Mouse (Mus musculus) brown adipose tissue, adult 24 weeks (tissue): ENCODE measurements around the gene Kif12. TPM values are rescaled to one million over a fixed set of nuclear protein-coding genes. Genes with fewer than 3 reads are reported as not detected.

ENCODE experiments used
- H3K27ac ChIP-seq: fragments of 200-500 bp; replicated peaks from 2 replicates; pipeline ENCODE4 v1.5.1; 2012; ENCODE audit warnings: low read depth, mild to moderate bottlenecking, low read length
- H3K4me1 ChIP-seq: fragments of 200-500 bp; 2 replicates; pipeline ENCODE4 v1.6.1; 2012; ENCODE audit warnings: low read length, mixed read lengths; ENCODE audit not compliant: control insufficient read depth, insufficient read depth, insufficient read length
- H3K4me3 ChIP-seq: fragments of 200-500 bp; 2 replicates; pipeline ENCODE4 v1.5.1; 2012; ENCODE audit warnings: low read depth, mild to moderate bottlenecking, low read length, moderate library complexity; ENCODE audit not compliant: insufficient read depth
- polyA plus RNA-seq: library from polyadenylated mRNA; stranded (reverse); fragments of >200 nt; gene quantifications from 2 replicates; pipeline ENCODE4 v1.2.4, GENCODE M21; 2012; ENCODE audit not compliant: missing spikeins, insufficient read depth, insufficient read length

Gene Kif12
- polyA plus RNA-seq, 1 experiment, result not detected

- no peak overlapping the region for H3K4me3 ChIP-seq
- no peaks in the 10 kb centered on the region for H3K4me1 ChIP-seq
- no peak overlapping the region for H3K27ac ChIP-seq
These were observed 14.4 kb upstream of the Kif12 start for GRCm38 (mm10) chr4:63186281-63186870.

- Histone ChIP-seq H3K4me3 (no peak overlapping the region), H3K27ac (no peak overlapping the region), H3K4me1 (no peaks in the 10 kb centered on the region)
These were observed 9.6 kb upstream of the Kif12 start for GRCm38 (mm10) chr4:63181556-63181955.

GRCm38 (mm10) chr4:63171122-63171521 is 809 bp downstream of the Kif12 start:
- no peak overlapping the region for H3K27ac ChIP-seq
- H3K4me1 ChIP-seq, result no peaks in the 10 kb centered on the region
- H3K4me3 ChIP-seq, result no peak overlapping the region

DNA sequence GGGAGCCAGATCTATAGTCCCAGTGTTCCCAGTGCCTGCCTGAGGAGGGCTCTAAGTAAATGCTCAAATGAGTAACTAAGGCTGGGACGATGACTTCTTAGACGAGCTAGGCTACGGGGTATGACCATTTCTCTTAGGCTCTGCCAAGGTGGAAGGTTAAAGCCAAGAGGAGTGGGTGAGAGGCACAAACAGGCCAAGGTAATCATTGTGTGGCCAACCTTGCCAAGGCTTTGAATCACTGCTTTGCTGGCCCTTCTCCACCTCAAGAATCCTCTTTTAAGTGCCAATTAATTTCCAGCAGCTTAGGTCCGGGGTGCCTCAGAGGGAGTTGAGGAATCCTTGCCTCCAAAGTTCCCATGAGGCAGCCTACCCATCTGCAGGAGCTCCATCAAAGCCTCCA is 1.9 kb downstream of the Kif12 start:
- no peak overlapping the region for H3K27ac ChIP-seq
- H3K4me3 ChIP-seq, result no peak overlapping the region
- H3K4me1 ChIP-seq, result no peaks in the 10 kb centered on the region

GRCm38 (mm10) chr4:63166323-63166722 is 5.6 kb downstream of the Kif12 start:
- H3K27ac ChIP-seq, result no peak overlapping the region
- no peak overlapping the region for H3K4me3 ChIP-seq
- no peaks in the 10 kb centered on the region for H3K4me1 ChIP-seq

DNA sequence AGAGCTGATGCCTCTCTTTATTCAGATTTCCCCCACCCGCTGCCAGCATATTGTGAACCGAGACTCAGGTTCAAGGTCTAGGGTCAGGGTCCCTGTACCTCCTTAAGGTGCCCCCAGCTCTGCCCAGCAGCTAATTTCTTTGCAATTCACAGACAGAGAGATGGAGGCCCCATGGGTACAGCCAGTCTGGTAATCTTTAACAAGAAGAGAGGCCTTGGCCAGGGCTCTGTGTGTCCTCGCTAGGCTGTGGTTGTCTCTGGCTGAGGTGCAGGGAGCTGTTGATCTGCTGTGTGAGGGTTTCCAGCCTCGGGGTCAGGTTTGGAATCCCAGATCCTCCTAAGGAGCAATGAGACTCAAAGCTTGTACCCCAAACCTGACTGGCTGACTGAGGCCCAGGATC is 6.3 kb downstream of the Kif12 start:
- Histone ChIP-seq H3K4me1 (no peaks in the 10 kb centered on the region), H3K27ac (no peak overlapping the region), H3K4me3 (no peak overlapping the region)

- Histone ChIP-seq H3K4me1 (no peaks in the 10 kb centered on the region), H3K27ac (no peak overlapping the region), H3K4me3 (no peak overlapping the region)
These were observed 12.9 kb downstream of the Kif12 start for GRCm38 (mm10) chr4:63158961-63159592.

DNA sequence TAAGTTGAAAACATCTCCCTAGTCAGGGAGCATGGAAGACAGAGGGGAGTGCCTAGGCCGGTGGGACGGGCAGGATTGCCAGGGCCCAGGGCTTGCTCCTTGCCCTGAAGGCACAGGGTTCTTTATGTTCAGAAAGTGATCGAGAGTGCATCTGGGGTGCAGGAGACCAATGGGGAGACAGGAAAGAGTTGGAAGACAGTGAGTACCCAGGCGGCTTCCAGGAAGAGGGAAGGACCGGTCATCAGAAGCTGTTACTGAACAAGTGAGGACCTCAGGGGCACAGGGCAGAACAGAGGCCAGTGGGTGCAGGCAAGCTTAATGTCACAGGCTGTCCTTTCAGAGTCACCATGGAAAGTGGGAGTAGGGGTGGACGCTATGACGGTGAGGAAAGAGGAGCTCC is 13.7 kb downstream of the Kif12 start:
- no peak overlapping the region for H3K4me3 ChIP-seq
- no peak overlapping the region for H3K27ac ChIP-seq
- no peaks in the 10 kb centered on the region for H3K4me1 ChIP-seq

DNA sequence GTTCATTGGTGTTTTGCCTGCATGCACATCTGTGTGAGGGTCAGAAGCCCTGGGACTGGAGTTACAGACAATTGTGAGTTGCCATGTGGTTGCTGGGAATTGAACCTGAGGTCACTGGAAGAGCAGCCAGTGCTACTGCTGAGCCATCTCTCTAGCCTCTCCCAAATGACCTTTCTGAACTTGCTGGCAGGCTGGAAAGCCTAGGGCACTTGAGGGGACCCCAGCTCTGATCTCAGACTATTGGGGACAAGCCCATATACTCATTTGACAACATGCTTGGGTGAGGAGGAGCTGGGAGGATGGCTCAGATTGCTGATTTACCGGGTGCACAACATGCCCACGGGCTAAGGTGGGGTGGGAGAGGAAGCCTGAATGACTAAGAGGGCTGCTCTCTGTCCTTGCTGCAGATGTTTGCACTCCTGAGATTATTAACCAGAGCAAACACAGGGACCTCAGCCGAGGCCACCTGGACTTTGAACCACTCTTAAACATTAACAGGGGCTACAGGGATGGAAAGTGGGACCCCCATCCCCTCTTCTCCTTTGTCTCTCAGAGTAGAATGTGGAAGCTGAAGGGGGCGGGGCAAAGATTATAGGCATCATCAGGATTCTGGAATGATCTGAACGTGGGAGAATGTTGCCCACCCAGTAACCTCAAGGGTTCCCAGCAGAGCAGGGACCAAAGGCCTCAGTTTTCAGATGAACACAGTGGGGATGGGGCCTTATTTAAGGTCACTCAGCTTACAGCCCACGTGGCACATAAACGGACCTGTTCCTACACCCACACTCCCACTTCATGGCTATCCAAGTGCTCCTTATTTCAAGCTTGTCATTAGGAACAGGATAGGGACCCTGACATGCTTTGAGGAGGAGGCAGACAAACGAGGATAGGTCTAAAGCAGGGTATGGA is 15.0 kb downstream of the Kif12 start:
- Histone ChIP-seq H3K27ac (no peak overlapping the region), H3K4me1 (no peaks in the 10 kb centered on the region), H3K4me3 (no peak overlapping the region)

DNA sequence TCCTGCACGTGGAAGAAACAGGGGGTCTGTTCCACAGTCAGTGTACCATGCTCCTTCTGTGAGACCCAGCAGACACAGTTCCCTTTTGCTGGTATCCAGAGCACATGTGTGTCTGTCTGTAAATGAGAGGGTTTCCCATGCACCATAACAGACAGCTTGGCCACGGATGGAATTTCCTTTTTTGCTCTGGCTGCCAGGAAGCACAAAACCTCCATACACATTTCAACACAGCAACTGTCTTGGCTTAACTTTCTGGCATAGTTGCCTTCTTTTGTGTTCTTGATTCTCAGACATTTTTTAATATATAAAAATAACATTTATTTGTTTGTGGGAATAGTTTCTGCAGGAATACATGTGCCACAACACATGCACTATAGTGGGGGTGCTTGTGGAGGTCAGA is 16.3 kb downstream of the Kif12 start:
- no peak overlapping the region for H3K27ac ChIP-seq
- no peak overlapping the region for H3K4me3 ChIP-seq
- no peaks in the 10 kb centered on the region for H3K4me1 ChIP-seq

- Histone ChIP-seq H3K4me1 (no peaks in the 10 kb centered on the region), H3K27ac (no peak within 1 kb of the TSS), H3K4me3 (no peak within 1 kb of the TSS)
These were observed 17.2 kb downstream of the Kif12 start, which contains the start of gene Ambp for GRCm38 (mm10) chr4:63154699-63155098. TSS of gene Ambp (minus strand) at chr4:63154799.

- no peak overlapping the region for H3K27ac ChIP-seq
- no peak overlapping the region for H3K4me3 ChIP-seq
- no peaks in the 10 kb centered on the region for H3K4me1 ChIP-seq
These were observed 17.9 kb downstream of the Kif12 start for GRCm38 (mm10) chr4:63154028-63154427.

- Histone ChIP-seq H3K4me1 (no peaks in the 10 kb centered on the region), H3K4me3 (no peak overlapping the region), H3K27ac (no peak overlapping the region)
These were observed 20.8 kb downstream of the Kif12 start for GRCm38 (mm10) chr4:63151127-63151526.

- H3K4me3 ChIP-seq, result no peak overlapping the region
- no peak overlapping the region for H3K27ac ChIP-seq
- H3K4me1 ChIP-seq, result no peaks in the 10 kb centered on the region
These were observed 24.7 kb downstream of the Kif12 start for GRCm38 (mm10) chr4:63147268-63147667.

DNA sequence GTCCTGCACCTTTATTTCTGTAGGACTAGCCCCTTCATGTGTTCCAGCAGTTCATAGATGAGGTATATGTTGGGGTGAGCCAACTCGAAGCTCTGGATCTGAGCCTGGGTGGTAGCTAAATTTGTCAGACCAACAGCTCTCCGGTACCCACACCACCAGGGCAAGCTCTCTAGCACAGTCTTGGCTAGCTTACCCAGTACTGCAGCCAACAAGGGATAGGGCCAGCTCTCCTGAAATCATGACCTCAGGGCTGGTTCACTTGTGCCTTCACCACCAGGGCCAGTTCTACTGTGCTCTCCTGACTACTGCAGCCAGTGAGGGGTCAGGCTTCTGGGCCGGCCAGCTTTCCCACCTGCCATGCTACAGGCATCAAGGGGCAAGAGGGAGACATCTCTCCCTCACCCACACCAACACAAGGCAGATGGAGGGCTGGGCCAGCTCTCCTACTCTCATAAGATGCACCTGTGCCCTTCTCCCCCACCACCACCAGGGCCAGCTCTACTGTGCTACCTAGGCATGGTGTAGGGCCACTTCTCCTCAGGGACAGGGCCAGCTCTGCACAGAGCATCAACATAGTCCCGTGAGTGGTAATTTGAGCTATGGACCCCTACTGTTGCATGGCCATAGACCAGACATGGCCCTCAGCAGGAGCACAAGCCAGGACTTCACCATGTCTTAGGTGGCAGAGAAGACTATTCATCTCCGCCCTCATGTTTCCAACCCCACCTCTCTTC is 41.9 kb downstream of the Kif12 start:
- Histone ChIP-seq H3K27ac (no peak overlapping the region), H3K4me1 (no peaks in the 10 kb centered on the region), H3K4me3 (no peak overlapping the region)
